Mouse (Mus musculus) kidney, postnatal 14 days (tissue): ENCODE results near the gene Tekt5.

Source experiments
- DNase-seq: peaks from one replicate; pipeline ENCODE4 v3.0.0; 2022; ENCODE audit warnings: mixed read lengths

Gene Tekt5

DNA sequence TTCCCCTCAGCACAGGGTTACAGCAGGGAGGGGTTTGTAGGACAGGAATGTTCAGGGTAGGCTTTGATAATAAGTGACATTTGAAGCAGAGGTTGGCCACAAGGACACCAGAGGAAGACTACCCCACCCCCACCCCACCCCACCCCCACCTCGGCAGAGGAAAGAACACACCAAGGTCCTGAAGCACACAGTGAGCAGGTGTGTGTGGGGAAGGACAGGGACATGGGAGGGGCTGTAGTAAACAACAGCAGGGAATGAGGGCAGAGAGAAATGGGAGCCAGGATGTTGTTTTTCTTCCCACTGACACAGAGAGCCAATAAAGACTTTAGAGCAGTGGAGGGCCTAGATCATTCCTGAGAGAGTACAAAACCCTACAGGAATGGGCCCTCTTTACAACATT is 18.0 kb downstream of the Tekt5 start:
- no peak for DNase-seq

DNA sequence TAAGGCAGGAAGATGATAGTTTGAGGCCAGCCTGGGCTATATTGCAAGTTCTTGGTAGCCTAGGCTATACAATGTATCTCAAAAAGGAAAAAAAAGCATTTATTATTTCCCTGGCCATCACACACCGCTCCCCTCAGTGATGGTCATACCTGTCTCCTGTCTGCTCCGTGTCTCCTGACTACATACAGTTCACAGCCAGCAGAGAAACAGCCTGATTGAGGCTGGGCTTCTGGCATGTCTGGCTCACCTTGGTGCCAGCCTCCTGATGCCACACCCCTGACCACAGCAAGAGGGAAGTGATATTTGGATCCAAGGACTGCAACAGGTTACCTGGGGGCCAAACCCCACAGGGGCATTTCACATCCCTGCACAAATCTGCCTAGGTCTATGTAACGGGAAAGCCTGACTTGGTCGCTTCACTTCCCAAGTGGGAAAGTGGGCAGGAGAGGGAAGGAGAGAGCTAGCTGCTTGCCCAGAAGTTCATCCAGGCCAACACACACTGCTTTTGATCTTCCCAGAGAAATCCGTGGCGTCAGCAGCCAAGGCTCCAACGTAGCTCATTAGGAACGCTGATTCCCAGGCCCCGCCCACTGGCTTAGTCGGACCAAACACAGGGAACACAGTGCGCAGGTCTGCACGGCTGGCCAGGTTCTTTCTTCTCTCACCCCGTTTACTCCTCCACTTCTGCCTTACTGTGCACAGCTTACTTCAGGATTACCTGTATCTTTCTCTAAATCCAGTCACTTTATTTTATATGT is 20.9 kb downstream of the Tekt5 start:
- DNase-seq, result peak; percentile 62

DNA sequence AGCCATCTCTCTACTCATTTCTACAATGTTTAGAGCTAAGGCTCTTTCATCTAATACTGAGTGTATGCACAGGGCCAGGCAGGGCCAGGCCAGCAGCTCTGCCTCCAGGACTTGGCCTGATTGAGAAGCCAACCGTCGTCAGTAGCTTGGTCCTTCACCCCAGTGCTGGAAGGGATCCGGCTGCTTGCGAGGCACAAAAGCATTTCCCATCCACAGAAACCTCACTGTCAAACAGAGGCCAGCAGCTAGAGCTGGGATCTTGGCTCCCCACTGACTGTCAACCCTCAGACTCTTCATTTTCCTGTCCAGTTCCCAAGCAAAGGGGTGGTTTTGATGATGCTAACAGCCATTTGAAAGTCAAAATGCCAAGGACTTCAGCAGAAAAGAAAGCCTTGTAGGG is 22.9 kb downstream of the Tekt5 start:
- DNase-seq, result peak; percentile 33

DNA sequence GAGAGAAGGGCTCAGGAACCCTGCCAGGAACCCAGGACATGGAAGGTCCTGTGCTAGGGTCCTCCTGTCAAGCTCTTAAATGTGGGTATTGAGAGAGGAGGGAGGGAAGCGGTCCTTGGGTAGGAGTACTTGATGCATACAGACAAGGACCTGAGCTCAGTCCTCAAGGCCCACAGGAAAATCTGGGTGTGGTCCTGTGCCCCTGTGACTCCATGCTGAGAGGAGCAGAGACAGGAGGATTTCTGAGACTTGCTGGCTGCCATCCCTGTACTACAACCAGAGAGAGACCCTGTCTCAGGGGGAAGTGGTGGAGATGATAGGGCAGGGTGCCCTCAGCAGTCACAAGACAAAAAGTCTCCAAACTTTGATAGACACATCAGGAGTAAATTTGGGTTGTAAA is 25.3 kb downstream of the Tekt5 start:
- DNase-seq, result no peak

DNA sequence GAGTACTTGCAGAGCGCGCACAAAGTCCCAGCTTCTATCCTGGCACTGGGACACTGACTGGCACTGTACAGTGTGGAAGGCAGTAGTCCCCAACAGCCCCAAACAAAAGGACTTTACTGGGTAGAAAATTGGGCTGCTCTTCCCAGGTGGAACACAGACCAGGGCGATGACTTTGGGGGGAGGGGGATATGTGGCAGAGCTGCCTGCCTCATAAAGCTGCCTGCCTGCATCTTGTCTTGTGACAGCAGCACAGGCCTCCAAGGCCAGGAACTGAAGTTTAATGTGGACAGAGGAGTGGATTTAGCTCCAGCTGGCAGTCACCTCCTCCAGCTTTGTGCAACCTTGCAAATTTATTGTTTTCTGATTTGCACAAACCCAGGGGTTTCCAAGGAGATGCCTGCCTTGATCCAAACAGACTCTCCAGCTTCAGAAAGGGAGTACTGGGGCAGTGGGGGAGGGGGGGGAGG is 25.8 kb downstream of the Tekt5 start:
- DNase-seq, result peak; percentile 29

DNA sequence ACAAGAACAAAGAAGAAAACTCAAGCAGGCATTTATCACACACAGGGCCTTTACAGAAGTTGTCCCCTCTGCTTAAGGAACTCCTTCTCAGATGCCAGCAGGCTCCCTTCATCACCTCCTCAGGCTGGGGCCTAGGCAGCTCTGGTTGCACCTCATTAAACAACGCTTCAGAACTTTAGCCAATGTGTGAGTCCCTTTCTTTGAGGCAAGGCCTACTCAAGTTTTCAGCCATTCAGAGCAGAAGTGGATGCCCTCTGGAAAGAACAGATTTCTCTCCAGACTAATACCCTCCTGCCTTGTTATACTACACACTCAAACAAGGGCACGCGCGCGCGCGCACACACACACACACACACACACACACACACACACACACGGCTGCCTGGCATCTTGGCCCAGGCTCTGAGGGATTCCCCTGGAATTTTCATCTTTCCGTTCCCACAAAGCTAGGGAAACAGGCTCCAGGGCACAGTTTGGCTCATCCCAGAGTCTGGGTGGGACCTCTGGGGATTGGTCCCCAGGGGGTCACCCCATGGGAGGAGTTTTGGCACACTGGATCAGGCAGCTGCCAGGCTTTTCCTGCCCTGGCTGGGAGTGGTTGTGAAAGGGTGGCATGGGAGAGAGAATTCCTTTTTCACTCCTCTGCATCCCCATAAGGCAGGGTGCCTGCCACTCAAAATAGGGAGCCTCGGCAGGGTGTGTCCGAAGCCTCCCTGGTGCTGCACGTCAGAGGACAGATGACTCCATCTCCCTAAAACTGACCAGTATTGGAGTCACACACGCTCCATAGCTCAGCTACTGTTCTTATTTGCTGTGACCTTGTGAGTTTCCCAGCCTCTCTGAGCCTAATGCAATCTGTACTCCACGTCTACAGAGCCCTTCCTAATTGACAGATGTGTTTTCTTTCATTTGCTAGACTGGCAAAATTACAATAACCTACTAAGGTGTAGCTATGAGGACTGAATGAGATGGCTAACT is 28.8 kb downstream of the Tekt5 start:
- DNase-seq, result no peak

DNA sequence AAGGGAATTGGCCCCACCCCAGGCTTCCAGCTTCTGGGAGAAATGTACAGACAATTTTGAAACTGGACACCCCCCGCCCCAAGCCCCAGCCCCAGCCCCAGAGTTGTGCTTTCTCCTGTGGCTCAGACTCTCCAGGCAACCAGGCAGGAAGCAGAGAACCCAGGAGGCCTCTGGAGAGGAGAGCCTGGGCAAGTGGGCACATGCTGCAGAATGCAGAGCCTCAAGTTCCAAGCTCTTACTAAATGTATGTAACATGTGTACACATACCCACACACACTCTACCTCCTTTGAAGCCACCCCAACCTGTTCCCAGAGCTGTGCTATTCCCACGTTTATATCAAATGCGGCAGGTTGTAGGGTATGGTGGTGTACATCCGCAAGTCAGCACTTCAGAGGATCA is 29.5 kb downstream of the Tekt5 start:
- DNase-seq, result no peak

DNA sequence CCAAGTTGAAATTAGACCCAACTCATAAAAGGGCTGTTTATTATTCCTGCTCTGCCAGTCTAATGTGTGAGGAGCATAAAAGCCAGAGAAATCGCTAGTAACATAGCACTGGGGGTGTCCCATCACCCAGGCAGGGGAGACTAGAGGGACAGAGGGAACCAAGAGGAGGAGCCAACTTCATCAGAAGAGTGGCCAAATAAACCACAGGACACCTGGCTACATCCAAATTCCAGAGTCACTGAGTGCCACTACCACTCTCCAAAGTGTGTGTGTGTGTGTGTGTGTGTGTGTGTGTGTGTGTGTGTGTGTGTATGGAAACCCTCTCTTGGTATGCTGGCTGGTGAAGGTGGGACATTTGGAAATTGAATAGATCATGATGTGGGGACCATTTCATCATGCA is 32.2 kb downstream of the Tekt5 start:
- DNase-seq, result no peak

DNA sequence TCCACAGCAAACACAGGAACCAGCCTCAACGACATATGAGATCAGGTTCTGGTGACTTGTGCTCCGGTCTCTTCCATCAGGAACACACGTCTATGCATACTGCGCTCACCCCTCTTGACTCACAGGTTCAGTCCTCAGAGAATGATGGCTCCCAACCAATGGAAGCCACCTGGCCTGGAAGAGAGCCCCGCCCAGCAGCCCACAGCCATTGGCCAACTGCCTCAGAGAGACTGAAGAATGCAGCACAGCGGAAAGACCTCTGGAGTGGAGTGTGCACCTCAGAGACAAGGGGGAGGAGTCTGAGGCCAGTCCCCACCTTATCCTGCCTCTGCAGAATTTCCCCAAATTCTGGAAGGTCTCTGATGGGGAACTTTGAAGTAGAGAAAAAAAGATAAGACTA is 36.0 kb downstream of the Tekt5 start:
- DNase-seq, result no peak

DNA sequence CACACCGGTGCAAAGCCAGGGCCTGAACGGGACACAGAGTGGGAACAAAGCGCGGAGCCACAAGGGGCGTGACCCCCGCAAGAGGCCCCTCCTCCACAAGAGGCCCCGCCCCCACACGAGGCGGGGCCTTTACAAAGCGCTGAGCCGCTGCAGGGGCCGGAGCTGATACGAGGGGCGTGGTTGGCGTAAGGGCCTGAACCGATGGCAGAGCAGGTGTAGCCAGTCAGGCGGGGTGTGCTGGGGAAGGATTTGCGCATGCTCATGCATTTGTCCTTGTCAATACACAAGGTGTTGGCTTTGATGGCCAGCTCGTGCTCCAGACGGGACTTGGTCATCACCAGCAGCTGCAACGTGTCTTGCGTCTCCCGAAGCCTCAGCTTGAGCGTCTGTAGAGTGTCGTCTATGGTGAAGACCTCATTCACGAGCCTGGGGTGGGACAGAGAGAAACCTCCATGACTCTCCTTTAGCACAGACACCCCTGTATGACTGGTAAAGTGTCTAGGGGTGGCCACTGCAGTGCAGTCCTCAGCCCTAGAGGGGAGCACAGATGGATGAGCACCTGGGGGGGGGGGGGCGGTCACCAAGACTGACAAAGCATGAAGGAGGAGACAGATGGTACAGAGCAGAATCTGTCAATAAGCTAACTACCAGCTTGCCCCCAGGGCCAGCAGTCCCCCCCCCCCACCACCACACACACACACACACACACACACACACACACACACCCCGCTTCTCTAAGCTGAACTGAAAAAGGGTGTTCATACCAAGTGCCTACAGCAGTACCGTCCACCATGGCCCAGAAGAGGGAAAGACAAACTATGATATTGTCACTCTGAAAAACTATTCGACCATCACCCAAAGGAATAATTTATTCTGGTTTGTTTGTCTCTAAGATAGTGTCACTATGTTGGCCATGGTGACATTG is 37.0 kb downstream of the Tekt5 start:
- peak; percentile 44 for DNase-seq

DNA sequence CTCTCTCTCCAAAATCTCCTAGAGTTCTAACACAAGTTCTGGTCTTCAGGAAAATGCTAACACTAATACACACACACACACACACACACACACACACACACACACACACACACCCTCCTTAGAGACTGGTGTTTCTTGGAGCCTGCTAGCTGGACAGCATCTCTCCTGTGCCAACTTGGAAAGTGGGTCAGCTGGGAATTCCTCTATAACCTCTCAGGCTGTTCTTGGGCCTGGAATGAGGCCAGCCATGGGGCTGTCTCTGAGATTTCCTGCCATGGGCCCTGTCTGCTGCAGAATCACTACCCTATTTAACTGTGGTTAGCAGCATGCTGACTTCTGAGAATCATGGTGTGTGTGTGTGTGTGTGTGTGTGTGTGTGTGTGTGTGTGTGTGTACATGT is 40.3 kb downstream of the Tekt5 start:
- DNase-seq, result peak; percentile 59

DNA sequence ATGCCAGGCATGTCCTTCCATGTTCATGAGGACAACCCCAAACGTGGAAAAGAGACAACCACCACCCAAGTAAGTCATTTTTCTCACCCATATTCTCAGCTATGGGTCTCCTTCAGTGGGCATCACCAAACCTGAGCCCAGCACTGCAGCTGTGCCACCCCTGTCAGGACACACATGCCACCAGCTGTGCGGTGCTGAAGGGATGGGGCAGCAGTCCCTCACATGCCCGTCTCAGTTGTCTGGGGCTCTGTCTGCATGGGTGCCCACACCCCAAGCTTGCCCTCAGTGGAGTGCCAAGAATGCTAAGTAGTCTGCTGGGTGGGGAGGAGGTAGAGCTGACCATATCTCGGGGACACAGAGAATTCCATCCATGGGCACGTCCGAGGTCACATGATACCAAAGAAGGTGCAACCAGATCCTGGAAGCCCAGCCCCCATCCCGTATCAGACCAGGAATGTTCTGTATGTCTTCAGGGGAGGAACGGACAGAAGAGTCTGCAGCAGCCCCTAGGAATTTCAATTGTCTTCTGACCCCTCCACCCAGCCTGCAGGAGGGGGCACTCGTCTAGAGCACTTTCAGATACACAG is 44.1 kb downstream of the Tekt5 start:
- DNase-seq, result no peak

DNA sequence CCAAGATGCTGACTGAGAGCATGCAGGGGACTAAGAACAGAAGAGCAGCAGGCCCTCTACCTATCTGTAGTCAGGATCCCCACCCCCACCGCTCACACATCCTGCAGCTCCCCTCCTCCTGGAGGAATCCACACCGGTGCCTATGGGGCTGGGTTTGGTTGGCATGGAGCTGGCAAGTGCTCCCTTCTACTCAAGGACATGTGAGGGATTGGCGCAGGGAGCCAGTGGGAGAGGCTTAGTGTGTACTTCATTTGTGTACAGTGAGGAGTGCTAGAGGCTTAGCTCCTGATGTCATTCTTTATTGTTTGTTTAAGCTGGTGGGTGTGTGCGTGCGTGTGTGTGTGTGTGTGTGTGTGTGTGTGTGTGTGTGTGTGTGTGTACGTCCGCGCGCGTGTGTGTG is 45.4 kb downstream of the Tekt5 start:
- no peak for DNase-seq

DNA sequence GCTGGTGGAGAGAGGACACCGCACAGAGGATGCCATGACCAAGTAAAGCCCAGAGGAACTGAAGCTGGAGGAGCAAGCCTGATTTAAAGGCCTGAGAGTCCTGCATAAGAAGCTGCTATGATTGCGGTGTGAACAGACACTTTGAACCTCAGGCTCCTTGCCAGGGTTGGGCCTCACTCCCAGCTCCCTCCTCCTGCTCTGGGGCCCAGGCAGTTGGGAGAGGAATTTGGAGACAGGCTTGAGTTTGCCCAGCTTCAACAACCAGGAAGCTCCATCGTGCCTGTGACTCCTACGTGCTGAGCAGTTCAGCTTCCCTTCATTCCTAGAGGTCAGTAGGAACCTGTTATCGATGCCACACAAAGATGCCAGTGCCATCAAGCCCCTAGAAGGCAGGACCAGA is 45.9 kb downstream of the Tekt5 start:
- peak; percentile 45 for DNase-seq

DNA sequence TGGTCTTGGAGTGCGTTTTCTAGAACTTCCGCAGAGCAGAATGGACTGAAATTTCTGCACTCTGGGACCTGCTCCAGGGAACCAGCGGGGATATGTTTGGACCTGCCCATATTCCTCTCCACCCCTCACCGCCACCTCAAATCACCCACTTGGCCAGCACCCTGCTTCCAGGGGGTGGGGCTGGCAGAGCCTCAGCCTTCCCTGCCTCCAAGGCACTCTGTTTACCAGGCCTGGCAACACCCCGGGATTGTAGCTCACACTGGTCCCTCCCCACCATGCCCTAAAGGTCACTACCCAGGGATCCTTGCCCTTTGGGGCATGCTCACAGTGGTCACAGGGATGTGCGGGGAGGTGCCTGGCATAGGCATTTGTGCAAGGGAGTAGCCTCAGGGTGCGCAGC is 47.7 kb downstream of the Tekt5 start:
- DNase-seq, result no peak

DNA sequence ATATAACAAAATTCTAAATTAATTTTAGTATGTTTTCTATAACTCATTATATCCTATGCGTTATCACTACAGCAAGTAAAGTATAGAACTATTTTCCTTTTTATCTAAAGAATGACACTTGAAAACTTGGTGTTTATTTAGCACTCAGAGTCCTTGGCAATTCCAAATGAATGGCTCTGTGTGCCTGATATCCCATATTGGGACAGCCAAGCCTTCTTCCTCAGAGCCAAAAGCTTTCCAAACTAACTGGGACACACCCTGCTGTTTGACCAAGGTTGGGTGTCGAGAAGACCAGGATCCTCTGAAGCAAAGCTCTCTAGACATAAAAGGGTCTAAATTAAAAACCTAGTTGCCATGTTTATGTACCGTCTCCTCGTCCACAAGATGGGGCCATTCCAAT is 54.2 kb downstream of the Tekt5 start:
- no peak for DNase-seq

DNA sequence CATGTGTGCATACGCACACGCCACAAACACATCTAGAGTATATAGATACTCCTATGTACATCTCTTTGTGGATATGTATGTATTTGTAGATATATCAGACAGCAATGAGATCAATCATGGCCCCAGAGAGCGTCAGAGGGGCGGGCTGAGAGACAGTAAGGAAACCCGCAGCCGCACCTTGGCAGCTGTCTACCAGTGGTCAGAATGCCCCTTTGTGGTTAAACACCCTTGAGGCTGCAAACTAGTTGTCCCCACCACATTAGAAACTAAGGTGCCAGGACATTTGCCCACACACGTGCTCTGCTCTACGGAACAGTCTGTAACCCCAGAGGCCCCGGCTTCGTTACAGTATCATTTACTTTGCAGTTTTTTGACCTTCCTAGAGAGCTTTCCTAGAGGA is 55.4 kb downstream of the Tekt5 start:
- DNase-seq, result no peak

DNA sequence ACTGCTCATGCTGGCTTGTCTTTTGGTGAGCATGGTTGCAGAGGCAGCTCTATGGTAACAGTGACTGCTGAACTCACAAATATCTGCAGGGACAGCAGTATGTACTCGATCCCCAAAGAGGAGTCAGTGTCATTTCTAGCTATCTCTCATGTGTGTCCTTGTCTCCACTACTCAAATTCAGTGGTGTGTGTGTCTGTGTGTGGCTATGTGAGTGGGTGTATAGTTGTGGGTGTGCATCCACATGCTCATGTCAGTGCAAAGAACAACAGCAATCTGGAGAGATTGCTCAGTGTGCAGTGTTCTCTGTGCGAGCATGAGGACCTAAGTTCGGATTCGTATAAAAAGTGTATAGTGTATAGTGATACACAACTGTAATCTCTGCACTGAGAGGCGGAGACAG is 56.7 kb downstream of the Tekt5 start:
- no peak for DNase-seq

DNA sequence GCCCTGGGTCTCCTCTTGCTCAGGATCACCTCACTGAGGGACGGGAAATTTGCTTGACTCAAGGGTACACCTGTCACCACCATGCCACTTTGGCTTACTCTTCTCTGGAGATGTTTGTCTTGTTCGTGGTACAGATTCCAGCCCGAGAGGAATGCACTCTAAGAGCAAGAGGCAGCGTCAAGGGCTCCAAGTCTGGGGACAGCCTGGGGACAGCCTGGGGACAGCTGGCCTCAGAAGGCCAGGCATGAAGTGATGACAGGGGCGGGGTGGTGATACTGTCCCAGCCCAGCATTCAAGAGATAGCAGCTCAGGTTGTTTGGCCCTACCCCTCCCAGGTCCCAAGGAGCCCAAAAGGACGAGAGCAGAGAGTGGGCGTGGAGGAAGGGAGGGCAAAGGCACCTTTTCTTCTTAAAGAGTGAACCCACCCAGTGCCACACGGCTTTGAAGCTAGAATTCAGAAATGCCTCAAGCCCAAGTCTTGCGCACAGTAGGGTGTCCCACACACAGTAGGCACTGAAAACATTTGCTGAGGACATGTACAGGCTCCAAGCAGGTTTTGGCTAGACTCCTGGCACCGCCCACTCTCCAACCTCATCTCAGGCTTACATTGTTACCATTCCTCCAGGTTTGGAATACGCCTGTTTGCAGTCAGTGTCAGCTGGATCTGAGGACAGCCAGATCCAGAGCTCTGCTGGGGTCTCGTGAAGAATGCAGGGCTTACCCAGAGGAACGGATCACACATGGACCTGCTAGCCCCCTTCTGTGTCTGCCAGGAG is 57.7 kb downstream of the Tekt5 start:
- no peak for DNase-seq

DNA sequence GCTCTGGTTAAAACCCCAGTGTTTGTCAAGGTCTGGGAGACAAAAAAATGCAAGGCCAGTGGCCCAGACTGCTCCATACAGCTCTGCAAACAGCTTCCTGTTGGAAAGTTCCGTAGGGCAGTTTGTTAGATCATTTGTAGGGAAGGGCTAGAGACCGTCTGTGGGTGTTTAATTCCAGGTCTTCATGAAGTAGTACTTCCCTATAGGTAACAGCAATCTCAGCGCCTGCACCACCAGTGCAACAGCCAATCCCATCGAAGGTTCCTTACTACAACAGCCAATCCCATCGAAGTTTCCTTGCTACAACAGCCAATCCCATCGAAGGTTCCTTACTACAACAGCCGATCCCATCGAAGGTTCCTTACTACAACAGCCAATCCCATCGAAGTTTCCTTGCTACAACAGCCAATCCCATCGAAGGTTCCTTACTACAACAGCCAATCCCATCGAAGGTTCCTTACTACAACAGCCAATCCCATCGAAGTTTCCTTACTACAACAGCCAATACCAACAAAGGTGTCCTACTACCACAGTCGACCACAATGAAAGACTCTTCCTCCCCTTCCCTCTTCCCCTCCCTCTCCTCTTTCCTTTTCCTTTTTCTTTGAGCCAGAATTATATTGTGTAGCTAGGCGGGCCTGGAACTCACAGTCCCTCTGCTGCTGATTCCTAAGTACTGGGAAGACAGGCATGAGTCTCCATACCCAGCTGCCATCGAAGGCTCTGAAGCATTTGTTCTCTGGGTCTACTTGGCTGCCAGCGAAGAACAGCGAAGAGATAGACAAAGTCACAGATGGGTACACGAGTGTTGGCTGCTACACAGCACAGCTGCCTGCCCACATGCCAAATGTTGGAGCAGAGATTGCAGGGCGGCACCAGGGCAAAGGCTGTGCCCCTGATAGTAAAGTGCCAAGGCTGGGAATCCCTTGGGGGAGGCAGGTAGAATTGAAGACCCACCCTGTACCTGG is 58.6 kb downstream of the Tekt5 start:
- no peak for DNase-seq
